Mouse (Mus musculus) R1 (cell line): ENCODE data around the gene Olfr373.

Experiments used
- DNase-seq: peaks from one replicate; pipeline ENCODE4 v3.0.0-alpha.2; 2018; ENCODE audit warnings: low read depth, low spot score

The Olfr373 gene

GRCm38 (mm10) chr8:72133507-72133906, 50.5 kb downstream of the Olfr373 start:
- no peak for DNase-seq

GRCm38 (mm10) chr8:72134756-72135445, 51.9 kb downstream of the Olfr373 start, which contains the start of gene Tpm4:
Gene Tpm4 (plus strand): TSS chr8:72134975.
- DNase-seq = peak; percentile 53

GRCm38 (mm10) chr8:72135446-72136301, 52.7 kb downstream of the Olfr373 start:
- peak; percentile 56 for DNase-seq

- DNase-seq = peak; percentile 95
Measured at GRCm38 (mm10) chr8:72136302-72136978, 53.5 kb downstream of the Olfr373 start.

- no peak for DNase-seq
Measured at GRCm38 (mm10) chr8:72137431-72137830, 54.5 kb downstream of the Olfr373 start.

- no peak for DNase-seq
Measured at GRCm38 (mm10) chr8:72138456-72138855, 55.5 kb downstream of the Olfr373 start.

GRCm38 (mm10) chr8:72143256-72143824, 60.4 kb downstream of the Olfr373 start:
- no peak for DNase-seq

GRCm38 (mm10) chr8:72144345-72144975, 61.5 kb downstream of the Olfr373 start:
- no peak for DNase-seq

- no peak for DNase-seq
Measured at GRCm38 (mm10) chr8:72145511-72145910, 62.5 kb downstream of the Olfr373 start.

GRCm38 (mm10) chr8:72146056-72146455, 63.1 kb downstream of the Olfr373 start:
- no peak for DNase-seq

GRCm38 (mm10) chr8:72146556-72146955, 63.6 kb downstream of the Olfr373 start:
- no peak for DNase-seq

- peak; percentile 33 for DNase-seq
Measured at GRCm38 (mm10) chr8:72147266-72147665, 64.3 kb downstream of the Olfr373 start.

GRCm38 (mm10) chr8:72149056-72149455, 66.1 kb downstream of the Olfr373 start:
- DNase-seq = peak; percentile 57

- no peak for DNase-seq
Measured at GRCm38 (mm10) chr8:72151418-72152078, 68.6 kb downstream of the Olfr373 start.
